Mouse (Mus musculus) layer of hippocampus, adult 18-20 months (tissue): Measurements from ENCODE around the gene Pds5b. TPM values are rescaled to one million over a fixed set of nuclear protein-coding genes. Genes with fewer than 3 reads are reported as not detected.
"Not testable (repeated sequence)": the region's sequence is repeated elsewhere in the genome, so short reads cannot be mapped to it uniquely, and the experiment has no call there.

Experiments used
- DNase-seq, 2 experiments: peaks; one replicate each; pipeline ENCODE4 v3.0.0; 2022; ENCODE audit warnings: low spot score in 2 of 2
- total RNA-seq, 2 experiments: library from RNA; stranded (reverse); gene quantifications; 2 replicates each; pipeline ENCODE4 v1.2.3; 2021

Gene Pds5b
- total RNA-seq, 2 experiments from 2014 or later, result 76.8 to 78.8 TPM

DNA sequence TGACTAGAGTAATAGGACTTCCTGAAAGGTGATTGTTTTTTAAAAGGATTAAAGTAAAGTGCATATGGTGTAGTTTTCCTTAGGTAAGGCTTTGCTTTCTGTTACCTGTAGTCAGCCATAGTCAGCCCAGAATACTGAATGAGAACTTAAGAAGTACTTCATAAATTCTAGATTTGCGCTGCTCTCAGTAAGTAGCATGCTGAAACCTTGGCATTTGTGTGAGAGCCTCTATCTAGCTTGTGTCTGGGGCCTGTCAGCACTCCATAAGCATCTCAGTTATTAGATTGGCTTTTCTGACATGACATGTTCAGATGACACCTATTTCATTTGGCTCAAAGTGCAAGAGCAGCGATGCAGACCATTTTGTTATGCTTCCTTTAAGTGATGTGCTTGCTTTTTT is 19.7 kb downstream of the Pds5b start:
- no peak for DNase-seq

DNA sequence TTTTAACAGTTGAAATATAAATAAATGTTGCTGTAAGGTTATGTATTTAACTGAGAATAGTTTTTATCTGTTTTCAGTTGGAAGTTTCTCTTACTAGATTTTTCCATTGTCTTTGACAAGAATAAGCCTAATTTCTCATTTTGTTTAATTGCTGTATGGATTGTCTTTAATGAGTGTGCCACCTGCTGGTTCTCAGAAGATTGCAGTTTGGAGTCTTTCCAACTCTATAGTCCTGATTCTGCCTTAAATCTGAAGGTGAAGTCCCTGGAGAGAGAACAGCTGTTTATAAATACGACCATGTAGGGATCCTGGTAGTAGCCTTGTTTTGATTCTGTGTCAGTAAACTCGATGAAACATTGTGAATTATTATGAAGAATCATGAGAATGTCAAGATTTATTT is 29.2 kb downstream of the Pds5b start:
- peak in 1 of 2 experiments; percentile 72 for DNase-seq

DNA sequence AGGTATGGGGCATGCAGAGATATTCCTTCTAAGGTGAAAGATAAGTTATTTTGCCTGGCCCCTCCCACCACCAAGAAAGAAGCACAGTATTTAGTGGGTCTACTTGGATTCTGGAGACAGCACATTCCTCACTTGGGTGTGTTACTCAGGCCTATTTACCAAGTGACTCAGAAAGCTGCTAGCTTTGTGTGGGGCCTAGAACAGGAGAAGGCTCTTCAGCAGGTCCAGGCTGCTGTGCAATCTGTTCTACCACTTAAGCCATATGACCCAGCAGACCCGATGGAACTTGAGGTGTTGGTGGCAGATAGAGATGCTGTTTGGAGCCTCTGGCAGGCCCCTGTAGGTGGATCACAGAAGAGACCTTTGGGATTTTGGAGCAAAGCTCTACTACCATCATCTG is 33.1 kb downstream of the Pds5b start:
- not testable (repeated sequence) for DNase-seq

DNA sequence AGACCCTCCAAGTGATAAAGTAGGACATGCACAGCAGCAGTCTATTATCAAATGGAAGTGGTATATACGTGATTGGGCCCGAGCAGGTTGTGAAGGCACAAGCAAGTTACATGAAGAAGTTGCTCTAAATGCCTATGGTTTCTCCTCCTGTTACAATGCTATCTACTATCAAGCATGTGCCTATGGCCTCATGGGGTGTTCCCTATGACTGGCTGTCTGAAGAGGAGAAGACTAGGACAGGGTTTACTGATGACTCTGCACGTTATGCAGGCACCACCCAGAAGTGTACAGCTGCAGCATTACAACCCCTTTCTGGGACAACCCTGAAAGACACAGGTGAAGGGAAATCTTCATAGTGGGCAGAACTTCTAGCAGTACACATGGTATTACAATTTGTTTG is 33.6 kb downstream of the Pds5b start:
- not testable (repeated sequence) for DNase-seq

DNA sequence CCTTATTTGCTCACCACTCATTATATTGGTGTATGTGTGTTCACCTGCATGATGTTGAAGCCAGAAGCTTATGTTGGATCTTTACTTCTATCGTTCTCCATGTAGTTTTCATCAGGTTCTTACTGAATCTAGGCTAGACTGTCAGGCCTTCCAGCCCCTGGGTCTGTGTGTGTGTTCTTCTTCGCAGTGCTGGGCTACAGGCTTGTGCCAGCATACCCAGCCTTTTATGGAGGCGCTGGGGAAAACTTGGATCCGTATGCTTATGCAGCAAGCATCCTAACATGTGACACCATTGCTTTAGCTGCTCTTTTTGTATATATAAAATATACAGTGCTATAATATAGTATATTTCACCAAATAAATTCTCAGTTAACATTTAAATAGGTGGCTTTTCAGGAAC is 38.0 kb downstream of the Pds5b start:
- no peak for DNase-seq

DNA sequence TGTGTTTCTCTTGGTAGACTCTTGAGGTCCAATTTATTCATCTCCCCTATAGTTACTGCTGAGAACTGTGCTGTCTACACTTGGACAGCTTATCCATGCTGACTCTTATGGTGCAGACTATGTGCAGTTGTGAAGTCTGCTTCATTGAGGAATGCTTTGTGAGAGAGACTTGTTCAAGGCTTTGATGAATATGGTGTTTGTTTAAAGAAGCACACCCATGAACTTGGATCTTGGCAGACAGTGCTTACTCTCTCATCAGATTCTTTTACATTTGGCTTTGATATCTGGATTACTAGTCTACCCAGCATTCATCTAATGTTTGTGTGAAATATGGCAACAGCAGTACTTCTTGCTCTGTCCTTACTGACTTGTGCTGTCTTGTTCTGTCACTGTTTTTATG is 39.9 kb downstream of the Pds5b start:
- DNase-seq, result no peak

DNA sequence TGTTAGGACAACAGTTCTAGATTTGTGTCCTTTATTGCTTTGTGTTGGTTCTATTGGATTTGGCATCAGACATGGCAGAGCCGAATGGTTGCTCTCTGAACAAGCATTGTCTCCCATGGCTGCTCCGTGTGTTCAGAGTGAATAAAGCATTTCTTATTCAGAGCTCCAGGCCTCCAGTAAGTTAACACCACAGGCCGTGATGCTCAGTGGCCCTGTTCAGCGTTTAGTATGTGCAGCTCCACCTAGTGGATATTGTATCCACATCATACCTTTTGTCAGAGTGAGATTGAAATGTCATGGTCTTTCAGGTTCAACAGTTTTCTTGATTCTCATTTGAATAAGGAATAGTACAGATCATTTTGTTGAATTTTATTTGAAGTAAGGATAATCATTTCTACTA is 44.2 kb downstream of the Pds5b start:
- DNase-seq, result peak in 1 of 2 experiments; percentile 44

DNA sequence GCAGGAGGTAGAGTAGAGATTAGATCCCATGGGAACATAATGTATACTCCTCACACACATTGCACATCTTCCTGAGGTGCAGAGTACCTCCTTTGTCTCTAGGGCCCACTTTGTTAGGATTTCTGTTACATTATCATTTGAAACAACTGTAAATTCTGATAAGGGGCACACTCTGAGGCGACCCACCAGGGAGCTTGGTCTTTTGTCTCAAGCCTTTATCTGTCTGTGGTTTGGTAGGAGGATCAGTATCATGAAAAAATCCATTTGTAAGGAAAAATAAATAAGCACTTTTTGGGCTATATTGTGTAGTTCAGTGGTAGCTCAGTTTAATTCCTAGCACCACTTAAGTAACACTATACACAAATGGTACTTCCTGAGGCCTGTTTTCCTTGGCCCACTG is 51.1 kb downstream of the Pds5b start:
- DNase-seq, result no peak

DNA sequence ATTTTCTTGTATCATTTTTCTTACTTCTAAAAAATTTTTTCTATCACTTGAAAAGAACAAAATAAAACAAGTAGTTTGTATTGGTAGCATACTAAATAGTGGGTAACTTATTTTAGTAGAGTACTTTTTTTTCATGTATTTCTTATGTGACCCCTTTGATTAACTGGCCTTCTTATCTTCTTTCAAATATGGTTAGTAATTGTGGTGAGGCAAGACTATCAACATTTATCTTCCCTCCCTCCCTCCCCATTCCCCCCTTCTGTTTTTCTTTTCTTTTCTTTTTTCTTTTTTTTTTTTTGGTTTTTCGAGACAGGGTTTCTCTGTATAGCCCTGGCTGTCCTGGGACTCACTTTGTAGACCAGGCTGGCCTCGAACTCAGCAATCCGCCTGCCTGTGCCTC is 63.5 kb downstream of the Pds5b start:
- not testable (repeated sequence) for DNase-seq

- DNase-seq, result no peak
Observed at GRCm38 (mm10) chr5:150739311-150739710, 65.8 kb downstream of the Pds5b start.

DNA sequence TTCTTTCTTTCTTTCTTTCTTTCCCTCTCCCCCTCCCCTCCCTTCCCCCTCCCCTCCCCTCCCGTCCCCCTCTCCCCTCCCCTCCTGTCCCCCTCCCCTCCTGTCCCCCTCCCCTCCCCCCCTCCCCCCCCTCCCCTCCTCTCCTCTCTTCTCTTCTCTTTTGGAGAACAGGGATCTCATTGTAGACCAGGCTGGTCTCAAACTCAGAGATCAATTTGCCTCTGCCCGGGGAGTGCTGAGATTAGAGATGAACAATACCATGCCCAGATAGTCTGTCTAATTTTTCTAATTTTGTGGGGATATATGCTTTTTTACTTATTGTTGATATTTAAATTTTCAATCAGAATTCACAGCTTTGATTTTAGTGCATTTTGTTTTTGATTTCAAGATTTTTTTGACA is 67.1 kb downstream of the Pds5b start:
- no peak for DNase-seq

GRCm38 (mm10) chr5:150756623-150757022 is 83.1 kb downstream of the Pds5b start:
- DNase-seq, result no peak

GRCm38 (mm10) chr5:150772403-150772802 is 98.9 kb downstream of the Pds5b start:
- no peak for DNase-seq

DNA sequence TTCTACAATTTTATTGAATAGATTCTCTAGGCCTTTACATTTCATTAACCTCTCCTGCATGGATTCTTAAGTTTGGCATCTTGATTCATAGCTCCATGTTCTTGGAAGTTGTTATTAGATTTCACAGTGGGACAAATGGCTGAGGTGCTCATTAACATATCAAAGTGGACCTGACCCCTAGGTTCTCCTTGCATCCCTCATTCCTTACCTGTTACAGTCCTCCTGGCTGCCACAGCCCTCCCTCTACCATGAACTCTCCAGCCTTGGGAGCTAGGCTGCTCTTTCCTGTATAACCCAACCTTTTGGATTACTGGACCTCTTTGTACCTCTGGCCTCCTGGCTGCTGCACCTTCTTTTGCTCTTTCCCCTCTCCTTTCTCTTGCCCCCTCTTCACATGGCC is 99.5 kb downstream of the Pds5b start:
- no peak for DNase-seq

GRCm38 (mm10) chr5:150788261-150788660 is 114.7 kb downstream of the Pds5b start:
- DNase-seq, result no peak

DNA sequence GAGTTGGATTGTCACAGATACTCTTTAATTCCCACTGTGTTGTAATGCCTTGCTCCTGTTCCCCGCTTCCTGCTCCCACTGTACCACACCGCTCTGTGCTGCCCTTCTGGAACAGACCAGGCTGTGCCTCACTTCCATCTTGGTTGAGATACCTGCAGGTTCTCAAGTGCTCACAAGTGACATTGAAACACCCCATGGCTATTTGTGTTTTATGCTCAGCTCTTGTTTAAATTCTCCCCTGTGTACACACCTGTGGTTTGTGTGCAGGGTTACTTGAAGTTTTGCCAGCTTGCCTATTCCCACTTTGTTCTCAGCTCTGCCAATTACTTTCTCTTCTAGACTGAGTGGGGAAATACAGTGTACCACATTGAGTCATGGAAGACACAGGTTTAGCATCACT is 115.5 kb downstream of the Pds5b start:
- no peak for DNase-seq

DNA sequence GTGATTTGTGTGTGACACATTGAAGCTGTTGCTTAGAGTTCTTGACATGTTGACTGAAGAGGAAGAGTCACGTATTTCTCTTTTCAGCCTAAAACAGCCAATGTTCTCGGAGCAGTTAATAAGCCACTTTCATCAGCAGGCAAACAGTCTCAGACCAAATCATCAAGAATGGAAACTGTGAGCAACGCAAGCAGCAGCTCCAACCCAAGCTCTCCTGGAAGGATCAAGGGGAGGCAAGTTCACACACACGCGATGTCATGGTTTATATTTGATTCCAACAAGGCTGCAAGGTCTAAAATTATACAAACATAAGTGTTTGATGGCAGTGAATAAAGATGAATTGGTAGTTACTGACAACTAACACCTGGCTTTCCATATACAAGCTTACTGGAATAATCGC is 120.6 kb downstream of the Pds5b start:
- DNase-seq, result no peak

- DNase-seq, result no peak
Observed at GRCm38 (mm10) chr5:150800056-150800455, 126.5 kb downstream of the Pds5b start.

- DNase-seq, result no peak
Observed at GRCm38 (mm10) chr5:150814111-150814990, 140.8 kb downstream of the Pds5b start.

GRCm38 (mm10) chr5:150815400-150815799 is 141.9 kb downstream of the Pds5b start:
- peak in 1 of 2 experiments; percentile 33 for DNase-seq

DNA sequence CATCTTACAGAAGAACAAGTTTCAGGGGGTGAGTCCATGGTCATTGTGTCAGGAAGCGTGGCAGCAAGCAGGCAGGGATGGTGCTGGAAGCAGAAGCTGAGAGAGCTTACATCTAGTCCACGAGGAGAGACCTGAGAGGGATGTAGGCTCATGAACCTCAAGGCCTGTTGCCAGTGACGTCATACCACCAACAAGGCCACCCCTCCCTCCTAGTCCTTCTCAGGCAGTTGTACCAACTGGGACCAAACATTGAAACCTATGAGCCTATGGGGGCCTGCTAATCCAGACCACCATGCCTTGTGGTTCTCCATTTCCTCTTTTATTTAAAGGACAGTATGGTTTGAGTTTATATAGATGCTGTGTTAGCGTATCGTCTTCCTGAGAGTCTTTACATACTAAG is 143.2 kb downstream of the Pds5b start:
- no peak for DNase-seq

DNA sequence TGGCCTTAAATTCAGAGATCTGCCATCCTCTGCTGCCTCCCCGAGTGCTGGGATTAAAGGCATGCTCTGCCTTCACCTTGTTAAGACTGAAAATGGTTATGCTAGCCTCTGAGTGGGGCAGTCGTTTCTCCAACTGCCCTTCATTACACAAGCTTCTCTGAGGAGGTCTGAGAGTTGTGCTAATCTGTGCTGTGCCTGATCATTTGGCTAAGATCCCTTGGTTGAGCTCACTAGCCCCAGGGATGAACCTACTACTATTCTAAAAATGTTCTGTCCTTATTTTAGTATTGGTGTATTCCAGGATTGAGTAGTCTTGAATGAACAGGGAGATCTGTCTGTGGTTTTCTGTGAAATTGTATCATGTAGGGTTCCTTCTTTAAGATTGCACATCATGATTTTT is 144.5 kb downstream of the Pds5b start:
- no peak for DNase-seq

DNA sequence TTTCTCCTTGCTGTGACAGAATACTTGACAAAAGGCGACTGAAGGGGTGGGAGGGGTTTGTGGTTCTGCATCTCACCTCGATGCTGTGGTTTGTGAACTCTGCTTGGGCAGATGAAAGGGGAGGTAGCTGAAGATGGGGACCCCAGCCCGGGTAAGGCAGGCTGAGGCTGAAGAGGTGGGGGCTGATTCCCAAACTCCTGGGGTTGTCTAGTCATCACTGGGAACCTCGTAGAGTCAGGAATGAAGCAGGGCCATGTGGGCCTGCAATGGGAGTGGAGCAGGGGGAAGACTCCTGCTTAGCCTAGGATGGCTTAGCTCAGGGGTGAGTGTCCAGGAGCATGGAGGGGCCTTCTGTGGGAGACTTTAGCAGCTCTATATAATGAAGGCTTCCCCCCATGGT is 145.3 kb downstream of the Pds5b start:
- no peak for DNase-seq
